Mouse (Mus musculus): ENCODE measurements around the gene Prmt8.

Gene Prmt8

GRCm38 (mm10) chr6:127769275-127770156 is at the start of gene Prmt8:
TSS of gene Prmt8 (minus strand) at chr6:127769472.
- DNase-seq (ENCODE audit: low read depth, low spot score), result no peak

DNA sequence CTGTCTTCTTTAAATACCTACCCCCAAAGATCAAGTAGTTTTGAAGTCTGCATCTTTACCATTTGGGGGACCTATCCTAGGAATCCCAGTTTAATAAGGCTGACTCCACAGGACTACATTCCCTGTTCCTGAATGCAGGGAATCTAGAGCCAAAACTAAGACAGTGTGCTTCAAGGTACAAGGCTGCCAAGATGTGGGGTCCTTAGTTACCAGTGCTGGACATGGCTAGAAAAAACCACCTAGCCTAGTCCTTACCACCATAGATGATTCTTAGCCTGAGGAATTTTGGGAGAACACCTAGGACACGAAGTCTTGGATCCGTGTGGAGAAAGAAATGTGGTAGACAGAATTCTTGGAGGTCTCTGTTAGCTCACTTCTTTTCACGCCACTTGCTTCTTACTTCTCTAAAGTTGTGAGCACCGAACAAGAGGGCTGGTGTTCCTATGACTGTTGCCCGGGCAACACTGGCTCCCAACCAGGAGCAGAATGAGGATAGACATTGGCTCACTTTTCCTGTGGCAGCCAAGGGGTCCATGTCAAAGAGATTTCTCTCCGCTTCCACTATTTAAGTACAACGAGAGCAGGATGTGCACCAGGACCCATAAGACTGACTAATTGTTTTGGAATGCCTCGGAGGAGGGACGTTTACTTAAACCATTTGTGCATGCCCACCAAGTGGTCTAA is 33.9 kb upstream of the Prmt8 start:
- DNase-seq (ENCODE audit: low read depth, low spot score), result no peak

GRCm38 (mm10) chr6:127802211-127802610 is 32.9 kb upstream of the Prmt8 start:
- DNase-seq (ENCODE audit: low read depth, low spot score), result no peak

DNA sequence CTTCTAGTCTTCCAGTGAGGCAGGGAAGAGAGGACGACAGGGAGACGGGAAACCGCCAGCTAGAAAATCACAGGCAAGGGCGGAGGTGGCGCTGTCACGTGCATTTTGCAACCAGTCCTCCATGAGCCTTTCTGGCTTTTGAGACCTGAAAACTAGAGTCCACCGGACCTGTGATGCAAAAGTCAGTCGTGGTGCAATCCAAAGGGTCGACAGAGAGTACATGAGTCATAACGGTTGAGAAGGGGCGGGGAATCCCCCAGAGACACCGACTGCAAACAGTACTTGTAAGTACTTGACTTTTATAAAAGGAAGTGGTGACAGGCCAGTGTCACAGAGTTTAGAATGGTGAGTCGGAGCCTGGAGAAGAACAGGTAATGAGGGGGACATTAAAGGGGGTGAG is 20.8 kb upstream of the Prmt8 start:
- DNase-seq (ENCODE audit: low read depth, low spot score), result peak; percentile 31

DNA sequence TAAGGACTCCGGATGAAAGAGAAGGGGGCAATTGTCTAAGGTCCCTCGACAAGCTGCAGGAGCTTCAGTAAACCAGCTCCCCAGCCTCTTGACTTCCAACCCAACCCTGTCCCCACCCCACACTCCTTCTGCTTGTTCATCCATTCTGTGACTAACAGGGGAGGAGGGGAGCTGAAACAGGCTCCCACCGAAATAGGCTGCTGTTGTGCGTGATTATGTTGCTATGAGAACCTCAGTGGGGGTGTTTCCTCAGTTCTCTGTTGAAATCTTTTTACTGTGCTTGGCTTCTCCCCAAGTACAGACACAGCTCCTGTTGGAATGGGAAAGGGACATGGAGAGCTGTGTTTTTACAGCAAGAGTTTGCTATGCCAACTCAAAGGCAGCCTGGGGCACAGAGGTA is 1.5 kb upstream of the Prmt8 start:
- no peak for DNase-seq (ENCODE audit: low read depth, low spot score)

- DNase-seq (ENCODE audit: low read depth, low spot score), result no peak
Observed at GRCm38 (mm10) chr6:127768621-127769274, 524 bp downstream of the Prmt8 start.

- peak; percentile 22 for DNase-seq (ENCODE audit: low read depth, low spot score)
Observed at GRCm38 (mm10) chr6:127767706-127768493, 1.4 kb downstream of the Prmt8 start.

- DNase-seq (ENCODE audit: low read depth, low spot score), result no peak
Observed at GRCm38 (mm10) chr6:127767201-127767705, 2.0 kb downstream of the Prmt8 start.

DNA sequence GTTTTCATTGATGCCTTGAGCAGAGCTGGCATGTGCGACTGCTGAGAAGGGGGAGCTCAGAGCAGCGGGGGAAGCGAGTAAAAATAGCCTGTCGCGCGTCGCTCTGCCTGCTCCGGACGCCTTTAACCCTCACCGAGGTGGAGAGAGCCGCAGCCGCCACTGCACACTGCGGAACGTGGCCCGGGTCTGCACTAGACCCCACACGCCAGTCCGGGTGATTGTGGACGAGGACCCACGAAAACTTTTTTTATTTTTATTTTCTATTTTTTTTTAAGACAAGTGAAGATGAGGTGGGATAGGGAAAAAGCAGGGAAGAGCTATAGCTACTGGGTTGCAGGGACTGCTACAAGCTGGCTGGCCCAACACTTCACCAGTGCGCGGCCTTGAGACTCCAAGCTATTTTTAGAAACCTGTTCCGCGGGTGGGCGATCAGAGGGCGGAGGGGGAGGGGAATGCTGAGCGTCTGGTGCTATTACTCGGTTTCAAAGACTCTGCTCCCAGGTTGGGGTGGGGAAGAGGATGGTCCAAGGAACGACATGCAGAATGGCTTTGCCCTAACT is 2.6 kb downstream of the Prmt8 start:
- DNase-seq (ENCODE audit: low read depth, low spot score), result no peak

DNA sequence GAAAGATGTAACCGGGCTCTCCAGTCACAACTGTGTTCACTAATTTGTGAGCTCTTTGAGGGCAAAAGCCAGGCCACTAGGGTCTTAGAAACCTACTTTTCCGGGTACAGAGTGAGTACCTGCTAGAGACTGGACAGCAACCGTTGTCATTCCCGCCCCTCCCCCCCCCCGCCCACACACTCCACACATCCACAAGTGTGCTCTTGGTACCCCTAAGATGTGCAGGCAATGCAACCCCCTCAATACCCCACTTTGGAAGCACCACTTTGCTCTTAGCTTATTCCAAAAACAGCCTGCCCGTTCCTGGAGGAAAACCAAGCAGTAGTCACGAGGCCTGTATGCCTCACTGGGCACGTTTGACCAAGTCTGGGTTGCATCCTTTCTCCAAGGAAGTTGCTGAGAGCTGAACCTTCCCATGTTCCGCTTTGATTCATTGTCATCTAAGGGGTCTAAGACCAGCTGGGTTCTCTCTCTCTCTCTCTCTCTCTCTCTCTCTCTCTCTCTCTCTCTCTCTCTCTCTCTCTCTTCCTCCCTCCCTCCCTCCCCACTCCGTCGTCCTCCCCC is 3.1 kb downstream of the Prmt8 start:
- no peak for DNase-seq (ENCODE audit: low read depth, low spot score)

GRCm38 (mm10) chr6:127765573-127765972 is 3.7 kb downstream of the Prmt8 start:
- no peak for DNase-seq (ENCODE audit: low read depth, low spot score)

DNA sequence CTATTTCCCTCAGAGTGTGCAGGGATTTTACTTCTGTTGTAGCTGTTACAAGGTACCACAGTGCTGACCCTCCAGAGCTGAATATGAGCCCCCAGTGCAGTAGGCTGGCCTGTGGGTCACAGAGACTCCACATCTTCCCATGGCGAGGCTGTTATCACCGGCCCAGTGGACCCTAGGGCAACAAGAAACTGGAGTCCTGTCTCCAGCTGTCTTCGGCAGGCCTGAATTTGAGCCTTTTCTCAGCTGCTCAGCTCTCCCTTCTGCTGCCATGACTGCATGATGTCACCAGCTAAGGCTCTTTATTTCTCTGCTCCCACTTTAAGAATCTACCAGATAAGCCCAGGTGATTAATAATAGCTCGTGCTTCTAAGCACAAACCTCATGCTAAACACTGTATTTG is 11.0 kb downstream of the Prmt8 start:
- DNase-seq (ENCODE audit: low read depth, low spot score), result no peak

GRCm38 (mm10) chr6:127757667-127758167 is 11.6 kb downstream of the Prmt8 start:
- DNase-seq (ENCODE audit: low read depth, low spot score), result no peak

- no peak for DNase-seq (ENCODE audit: low read depth, low spot score)
Observed at GRCm38 (mm10) chr6:127756856-127757255, 12.4 kb downstream of the Prmt8 start.

GRCm38 (mm10) chr6:127753228-127753627 is 16.0 kb downstream of the Prmt8 start:
- DNase-seq (ENCODE audit: low read depth, low spot score), result no peak

DNA sequence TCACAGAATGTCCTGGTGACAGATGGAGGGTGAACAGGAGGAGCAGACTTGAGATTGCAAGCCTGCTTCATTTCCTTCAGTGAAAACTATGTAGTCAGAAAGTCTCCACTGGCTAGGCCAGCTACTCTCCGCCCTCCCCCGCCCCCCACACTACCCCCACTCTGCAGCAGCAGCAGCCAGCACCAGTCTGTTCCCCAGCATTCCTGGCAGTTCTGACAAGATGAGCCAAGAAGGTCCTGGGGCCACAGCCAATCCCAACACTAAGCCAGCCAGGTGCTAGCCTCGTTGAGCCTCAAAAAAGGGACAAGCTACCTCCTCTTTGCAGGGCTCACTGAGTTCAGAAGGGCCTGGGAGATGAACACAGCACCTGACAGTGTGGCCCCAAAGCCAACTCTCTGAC is 16.6 kb downstream of the Prmt8 start:
- DNase-seq (ENCODE audit: low read depth, low spot score), result no peak

- no peak for DNase-seq (ENCODE audit: low read depth, low spot score)
Observed at GRCm38 (mm10) chr6:127751499-127751898, 17.8 kb downstream of the Prmt8 start.

- DNase-seq (ENCODE audit: low read depth, low spot score), result no peak
Observed at GRCm38 (mm10) chr6:127748793-127749192, 20.5 kb downstream of the Prmt8 start.

DNA sequence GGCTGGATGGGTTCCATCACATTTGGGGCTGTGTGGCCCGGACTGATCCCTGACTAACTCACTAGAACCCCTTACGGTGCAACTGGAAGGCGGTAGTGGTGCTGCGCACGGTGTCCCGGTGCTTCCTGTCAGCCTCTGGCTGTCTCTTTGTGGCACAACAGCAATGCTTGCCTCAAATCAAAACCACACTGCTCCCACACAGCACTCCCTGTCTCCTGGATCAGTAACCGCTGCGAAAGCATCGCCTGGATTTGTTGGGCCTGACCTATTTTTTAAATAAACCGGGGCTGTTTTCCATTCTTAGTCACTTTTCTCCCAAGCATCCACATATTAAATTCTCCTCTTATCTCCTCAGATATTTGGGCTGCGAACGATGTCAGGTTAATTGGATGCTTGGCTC is 27.0 kb downstream of the Prmt8 start:
- DNase-seq (ENCODE audit: low read depth, low spot score), result no peak

GRCm38 (mm10) chr6:127741162-127741561 is 28.1 kb downstream of the Prmt8 start:
- DNase-seq (ENCODE audit: low read depth, low spot score), result no peak

DNA sequence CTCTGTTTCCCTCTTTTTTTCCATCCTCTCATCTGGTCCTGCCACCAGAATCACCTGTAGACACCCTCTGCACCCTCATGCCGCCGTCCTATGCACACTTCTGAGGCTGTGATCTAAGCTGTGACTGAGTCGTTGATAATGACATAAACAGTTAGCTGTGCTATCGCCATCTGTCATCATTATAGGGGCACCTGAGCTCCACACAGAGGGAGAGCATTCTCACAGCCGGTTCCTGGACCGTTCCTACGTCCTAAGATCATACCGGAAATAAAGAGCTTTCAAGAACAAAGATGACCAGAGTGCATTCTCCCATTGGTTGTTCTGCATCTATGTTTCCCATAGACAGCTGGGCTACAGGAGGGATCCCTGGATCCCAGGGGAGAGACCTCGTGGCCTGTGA is 28.6 kb downstream of the Prmt8 start:
- DNase-seq (ENCODE audit: low read depth, low spot score), result no peak

All from CD4-positive, CD25-positive, alpha-beta regulatory T cell, adult 2 months (primary cell).